Mouse (Mus musculus) testis, postnatal 14 days (tissue): ENCODE measurements around the gene Clcn6.
A peak's percentile ranks its signal among the peaks of the same experiment; 100 is the strongest.
"Not testable (repeated sequence)": the region's sequence is repeated elsewhere in the genome, so short reads cannot be mapped to it uniquely, and the experiment has no call there.

ENCODE experiments used
- DNase-seq: peaks from one replicate; pipeline ENCODE4 v3.0.0; 2021; ENCODE audit warnings: low spot score

The Clcn6 gene

GRCm38 (mm10) chr4:148065702-148066400 lies 27.2 kb upstream of the Clcn6 start:
- DNase-seq = peak; percentile 47

- no peak for DNase-seq
Observed at GRCm38 (mm10) chr4:148061086-148061480, 22.5 kb upstream of the Clcn6 start.

- DNase-seq = no peak
Observed at GRCm38 (mm10) chr4:148060120-148061085, 21.8 kb upstream of the Clcn6 start.

GRCm38 (mm10) chr4:148058993-148059392 lies 20.4 kb upstream of the Clcn6 start:
- no peak for DNase-seq

- DNase-seq = no peak
Observed at GRCm38 (mm10) chr4:148058218-148058819, 19.7 kb upstream of the Clcn6 start.

GRCm38 (mm10) chr4:148057661-148058209 lies 19.1 kb upstream of the Clcn6 start:
- DNase-seq = no peak

GRCm38 (mm10) chr4:148056801-148057200 lies 18.2 kb upstream of the Clcn6 start:
- no peak for DNase-seq

GRCm38 (mm10) chr4:148056246-148056645 lies 17.6 kb upstream of the Clcn6 start:
- DNase-seq = no peak

GRCm38 (mm10) chr4:148054961-148055695 lies 16.5 kb upstream of the Clcn6 start:
- DNase-seq = no peak

- no peak for DNase-seq
Observed at GRCm38 (mm10) chr4:148053417-148053920, 14.8 kb upstream of the Clcn6 start.

- no peak for DNase-seq
Observed at GRCm38 (mm10) chr4:148052976-148053375, 14.4 kb upstream of the Clcn6 start.

- DNase-seq = no peak
Observed at GRCm38 (mm10) chr4:148051886-148052285, 13.3 kb upstream of the Clcn6 start.

- no peak for DNase-seq
Observed at GRCm38 (mm10) chr4:148051046-148051776, 12.6 kb upstream of the Clcn6 start.

- DNase-seq = not testable (repeated sequence)
Observed at GRCm38 (mm10) chr4:148050396-148050914, 11.8 kb upstream of the Clcn6 start.

GRCm38 (mm10) chr4:148046450-148047031 lies 7.9 kb upstream of the Clcn6 start:
- no peak for DNase-seq

GRCm38 (mm10) chr4:148044113-148044512 lies 5.5 kb upstream of the Clcn6 start:
- no peak for DNase-seq

- not testable (repeated sequence) for DNase-seq
Observed at GRCm38 (mm10) chr4:148043327-148043726, 4.7 kb upstream of the Clcn6 start.

- peak; percentile 42 for DNase-seq
Observed at GRCm38 (mm10) chr4:148041611-148042191, 3.1 kb upstream of the Clcn6 start.

- DNase-seq = peak; percentile 71
Observed at GRCm38 (mm10) chr4:148040933-148041610, 2.5 kb upstream of the Clcn6 start.
